Mouse (Mus musculus) B cell, adult 67 days (primary cell): ENCODE measurements around the gene Nat8f2. TPM values are rescaled to one million over a fixed set of nuclear protein-coding genes. Genes with fewer than 3 reads are reported as not detected.

Source experiments
- total RNA-seq, 2 experiments: library from RNA; stranded (reverse); gene quantifications; 4 replicates each; pipeline ENCODE4 v1.2.4; 2023

The Nat8f2 gene
- total RNA-seq, result under 1 TPM; 0.18 to 0.26 TPM

DNA sequence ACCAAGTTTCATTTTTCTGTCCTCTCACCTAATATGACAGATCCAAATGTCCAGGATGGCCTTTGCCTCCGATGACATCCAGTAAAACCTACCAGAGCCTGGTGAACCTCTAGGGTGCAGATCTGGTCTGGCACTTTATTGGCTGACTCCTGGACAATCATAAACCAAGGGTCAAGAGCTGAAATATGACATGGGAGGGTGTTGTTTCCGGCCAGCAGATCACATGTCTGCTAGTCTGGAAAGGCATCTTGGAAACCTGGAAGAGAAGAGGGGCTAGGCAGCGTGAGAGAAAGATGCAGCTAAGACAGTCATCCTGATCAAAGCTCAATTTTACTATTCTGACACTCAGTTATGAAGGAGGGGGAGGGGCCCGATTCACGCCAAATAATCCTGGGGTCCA, at the start of gene Nat8f2:
Gene Nat8f2 (minus strand): TSS at position 153 of the 400 bp plus-strand sequence.

DNA sequence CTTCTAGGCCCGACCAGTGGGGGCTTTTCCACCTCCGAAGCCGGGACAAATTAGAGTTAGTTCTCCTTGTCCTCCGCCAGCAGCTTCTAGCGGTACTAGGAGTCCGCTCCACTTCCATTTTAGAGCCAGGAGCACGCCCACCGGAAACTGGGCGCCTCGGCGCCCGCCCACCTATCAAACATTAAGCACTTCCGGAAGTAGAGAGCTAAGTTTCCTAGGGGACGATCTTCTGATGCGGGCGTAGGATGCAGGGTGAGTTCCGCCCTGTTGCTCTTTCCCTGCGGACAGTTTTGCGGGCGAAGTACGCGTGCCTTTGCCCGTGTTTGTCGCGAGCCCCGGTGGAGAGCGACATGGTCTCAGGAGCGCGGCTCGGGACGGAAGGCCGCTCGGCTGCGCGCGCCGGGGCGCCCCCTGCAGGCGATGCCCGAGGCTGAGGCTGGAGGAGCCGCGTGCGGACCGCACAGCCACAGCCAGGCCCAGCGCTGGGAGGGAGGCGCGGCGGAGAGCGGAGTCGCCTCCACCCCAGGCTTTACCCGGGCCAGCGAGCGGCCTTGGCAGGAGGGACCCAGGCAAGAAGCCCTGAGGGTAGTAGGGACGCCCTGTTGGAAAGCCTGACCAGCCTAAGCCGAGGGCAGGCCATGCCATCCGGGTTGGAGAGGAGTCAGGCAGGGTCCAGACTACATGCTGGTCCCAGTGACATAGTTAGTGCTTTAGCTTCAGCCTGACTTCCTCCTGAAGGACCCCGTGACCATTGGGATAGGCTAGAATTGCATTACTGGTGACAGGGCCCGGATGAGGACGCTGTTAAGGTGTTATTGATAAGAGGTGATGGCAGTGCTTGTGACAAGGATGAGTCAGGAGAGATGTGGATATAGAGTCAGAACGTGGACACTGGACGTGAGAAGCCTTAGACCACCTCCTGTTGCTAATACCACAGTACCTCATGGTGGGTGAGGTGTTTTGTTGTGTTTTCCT, 46.9 kb upstream of the Nat8f2 start, which contains the start of gene Nat8f1:
Gene Nat8f1 (minus strand): TSS at position 149 of the 975 bp plus-strand sequence.

DNA sequence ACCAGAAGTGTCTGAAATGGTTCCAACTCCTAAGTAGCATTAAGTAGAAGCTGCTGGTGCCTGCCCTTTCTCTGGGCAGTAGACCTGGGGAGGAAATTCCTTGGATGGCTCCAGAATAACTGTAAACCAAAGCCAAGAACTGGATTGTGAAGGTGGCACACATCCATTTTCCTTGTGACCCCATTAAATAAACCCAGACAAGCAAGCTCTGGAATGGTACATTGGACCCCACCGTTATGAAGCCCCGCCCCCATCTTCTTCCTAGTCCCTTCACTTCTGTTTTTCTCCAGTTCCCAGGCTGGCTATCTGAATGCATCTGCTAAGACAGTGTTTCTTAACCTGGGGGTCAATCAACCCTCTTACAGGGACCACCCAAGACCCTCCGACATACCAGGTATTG, 42.6 kb upstream of the Nat8f2 start, which contains the start of gene Tprkb:
Gene Tprkb (plus strand): TSS at position 279 of the 400 bp plus-strand sequence.

DNA sequence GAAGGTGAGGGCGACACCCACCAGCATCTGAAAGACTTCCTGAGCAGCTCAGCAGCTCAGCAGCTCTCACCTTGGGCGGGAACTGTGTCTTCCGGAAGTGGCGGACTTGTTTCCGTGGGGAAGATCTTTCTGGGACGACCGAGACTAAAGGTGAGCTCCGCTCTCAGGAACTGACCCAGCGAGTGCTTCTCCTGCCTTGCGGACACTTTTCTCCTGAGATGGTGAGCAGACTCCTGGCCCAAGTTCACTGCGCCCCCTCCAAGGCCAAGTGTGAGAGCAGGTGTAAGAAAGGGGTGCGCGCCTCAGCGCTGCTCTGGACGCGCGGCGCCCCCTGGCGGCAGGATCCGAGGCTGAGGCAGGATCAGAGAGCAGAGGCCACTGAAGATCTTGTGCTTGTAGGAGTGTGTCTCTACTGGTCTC, 35.7 kb upstream of the Nat8f2 start, which contains the start of gene Nat8f4:
Gene Nat8f4 (minus strand): TSS at position 243 of the 420 bp plus-strand sequence.

DNA sequence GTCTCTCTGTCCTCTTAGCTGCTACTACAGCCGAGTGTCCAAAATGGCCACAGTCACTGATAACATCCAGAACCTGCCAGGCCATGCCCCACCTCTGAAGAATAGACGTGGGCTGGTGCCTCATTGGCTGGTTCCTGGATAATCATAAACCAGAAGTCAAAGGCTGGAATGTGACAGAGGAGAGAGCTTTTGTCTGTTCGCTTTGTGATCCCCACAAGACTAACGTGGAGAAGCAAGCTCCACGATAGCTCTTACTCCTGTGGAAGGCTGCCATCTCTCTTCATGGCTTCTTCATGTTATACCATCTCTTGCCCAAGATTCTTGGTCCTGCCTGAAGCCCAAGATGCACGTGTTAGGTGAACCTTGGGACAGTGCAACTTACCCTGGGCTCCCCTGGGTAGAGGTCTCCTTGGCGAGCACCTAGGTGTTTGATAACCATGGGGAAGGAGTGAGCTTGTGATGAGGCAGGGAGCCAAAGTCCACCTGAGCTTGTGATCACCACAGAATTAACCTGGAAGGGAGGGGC, 37.1 kb downstream of the Nat8f2 start, which contains the start of gene Nat8:
Gene Nat8 (minus strand): TSS at position 287 of the 526 bp plus-strand sequence.

DNA sequence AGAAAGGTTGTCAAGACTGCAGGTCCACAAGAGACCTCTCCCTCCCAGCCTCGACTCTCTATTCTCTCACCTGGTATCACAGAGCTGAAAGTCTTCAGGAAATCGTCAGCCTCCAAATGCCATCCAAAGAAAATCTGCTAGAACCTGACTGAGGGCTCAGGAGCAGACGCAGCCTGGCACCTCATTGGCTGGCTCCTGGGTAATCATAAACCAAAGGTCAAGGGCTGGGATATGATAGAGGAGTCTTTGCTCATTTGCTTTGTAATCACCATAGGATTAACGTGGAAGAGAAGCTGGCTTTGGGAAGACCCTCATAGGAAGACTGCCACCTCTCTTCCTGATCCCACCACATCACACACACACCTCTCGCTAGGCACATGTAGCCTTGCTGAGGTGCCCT, 48.1 kb downstream of the Nat8f2 start, which contains the start of the genes Nat8f6 and Nat8f5:
Gene Nat8f6 (minus strand): TSS at position 118 of the 400 bp plus-strand sequence.
Gene Nat8f5 (minus strand): TSS at position 136 of the 400 bp plus-strand sequence.

Other genes starting within 250 kb of the Nat8f2 start
- gene Nat8f7, start 156.0 kb downstream of the Nat8f2 start, total RNA-seq, result not detected
- not detected for gene Nat8f3, start 103.4 kb downstream of the Nat8f2 start, total RNA-seq
- gene Nat8f6, start 48.2 kb downstream of the Nat8f2 start, total RNA-seq, result not detected
- not detected for gene Nat8f5, start 48.2 kb downstream of the Nat8f2 start, total RNA-seq
- gene Nat8, start 37.1 kb downstream of the Nat8f2 start, total RNA-seq, result not detected
- 1 to 10 TPM; 3.0 to 3.3 TPM for gene Nat8f4, start 35.7 kb upstream of the Nat8f2 start, total RNA-seq
- gene Tprkb, start 42.7 kb upstream of the Nat8f2 start, total RNA-seq, result 10 to 100 TPM; 19.7 to 22.7 TPM
- gene Nat8f1, start 46.5 kb upstream of the Nat8f2 start, total RNA-seq, result 1 to 10 TPM; 1.8 to 5.9 TPM
- gene Dusp11, start 92.5 kb upstream of the Nat8f2 start, total RNA-seq, result 100 to 1,000 TPM; 207 to 241 TPM
- gene Figla, start 147.0 kb upstream of the Nat8f2 start, total RNA-seq, result not detected
- gene Add2, start 159.5 kb upstream of the Nat8f2 start, total RNA-seq, result not detected